Mouse (Mus musculus) neutrophil, adult 65 days (primary cell): ENCODE measurements around the gene Aplp2. TPM values are rescaled to one million over a fixed set of nuclear protein-coding genes. Genes with fewer than 3 reads are reported as not detected.

Source experiments
- total RNA-seq: library from RNA; stranded (reverse); gene quantifications from 2 replicates; pipeline ENCODE4 v1.2.4, GENCODE M21; 2023

The Aplp2 gene
- 38.4 and 47.7 TPM in 2 replicates for total RNA-seq

DNA sequence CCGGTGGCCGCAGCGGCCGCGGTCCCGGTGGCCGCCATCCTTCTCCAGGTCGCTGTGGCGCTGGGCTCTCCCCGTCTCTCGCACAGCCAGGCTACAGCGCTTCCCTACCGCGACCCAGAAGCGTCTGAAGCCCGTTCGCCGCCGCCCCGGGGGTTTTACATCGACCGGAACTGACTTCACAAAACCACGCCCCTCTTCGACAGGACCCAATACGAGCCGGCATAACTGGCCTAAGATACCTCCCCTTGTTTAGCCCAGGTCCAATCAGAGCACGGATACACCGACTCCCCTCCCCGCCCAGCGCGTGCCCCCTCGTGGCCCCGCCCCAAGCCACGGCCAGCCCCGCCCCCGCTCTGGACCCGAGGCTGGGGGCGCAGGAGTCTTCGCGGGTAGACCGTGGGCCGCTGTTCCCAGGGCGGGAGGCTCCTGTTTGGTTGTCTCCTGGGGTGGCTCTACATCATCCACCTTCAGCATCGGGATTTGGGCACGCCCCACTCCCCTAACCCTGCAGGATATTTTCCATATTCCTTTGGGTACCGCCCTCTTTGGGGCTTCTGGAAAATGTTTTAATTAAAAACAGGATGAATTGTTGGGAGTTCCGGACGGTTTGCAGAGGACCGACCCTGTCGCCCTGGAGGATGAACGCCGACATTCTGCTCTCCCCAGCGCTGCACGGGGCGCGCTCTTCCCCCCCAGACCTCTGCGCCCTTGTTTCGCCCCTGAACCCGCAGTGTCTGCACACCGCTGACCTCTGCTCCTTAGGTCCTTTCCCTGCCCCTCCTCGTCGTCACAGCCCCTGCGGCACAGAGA, at the start of gene Aplp2:
Gene Aplp2 (minus strand): TSS at position 126 of the 810 bp plus-strand sequence.

DNA sequence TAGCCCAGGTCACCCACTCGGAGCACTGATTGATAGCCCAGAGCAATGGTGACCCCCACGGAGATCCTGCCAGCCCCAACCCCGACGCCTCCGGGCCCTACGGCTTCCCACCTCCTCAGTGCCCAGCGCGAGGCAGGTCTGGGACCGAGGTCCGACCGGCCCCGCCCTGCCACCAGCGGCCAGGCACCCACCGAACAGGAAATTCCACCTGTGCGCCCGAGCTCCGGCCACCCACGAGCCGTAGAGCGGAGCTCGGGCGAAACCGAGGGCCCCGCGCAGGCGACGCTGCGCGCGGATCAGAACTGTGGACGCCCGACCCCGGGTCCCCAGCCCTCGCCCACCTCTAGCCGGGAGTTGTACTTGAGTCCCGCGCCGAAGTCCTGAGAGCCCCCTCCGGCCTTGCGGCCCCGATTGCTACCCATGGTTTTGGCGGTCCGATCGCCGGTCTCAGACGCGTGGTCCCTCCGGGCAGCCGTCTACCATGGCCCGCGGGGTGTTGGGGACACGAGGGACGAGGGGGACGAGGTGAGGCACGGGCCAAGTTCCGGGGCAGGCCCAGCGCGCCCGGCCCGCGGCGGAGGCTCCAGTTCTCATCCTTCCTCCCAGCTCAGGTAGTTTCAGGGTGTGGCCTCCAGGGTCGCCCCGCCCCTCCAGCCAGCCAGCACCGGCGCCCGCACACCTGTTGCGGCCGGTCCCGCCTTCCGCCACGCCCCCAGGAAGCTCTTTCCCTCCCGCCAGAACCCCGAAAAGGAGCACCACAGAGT, 80.2 kb downstream of the Aplp2 start, which contains the start of gene St14:
Gene St14 (minus strand): TSS at position 649 of the 764 bp plus-strand sequence.

Other genes with a start within 250 kb of the Aplp2 start
- 23.6 and 24.5 TPM in 2 replicates for gene Zbtb44, start 181.2 kb downstream of the Aplp2 start, total RNA-seq
- gene St14, start 80.0 kb downstream of the Aplp2 start, total RNA-seq = 1.5 and 1.9 TPM in 2 replicates
- gene Prdm10, start 68.7 kb upstream of the Aplp2 start, total RNA-seq = 10.5 and 13.5 TPM in 2 replicates
- gene Nfrkb, start 174.4 kb upstream of the Aplp2 start, total RNA-seq = 28.1 and 36.0 TPM in 2 replicates